Mouse (Mus musculus): ENCODE results near the gene Olfr433.
"Not testable (repeated sequence)": the region's sequence is repeated elsewhere in the genome, so short reads cannot be mapped to it uniquely, and the experiment has no call there.

Gene Olfr433

DNA sequence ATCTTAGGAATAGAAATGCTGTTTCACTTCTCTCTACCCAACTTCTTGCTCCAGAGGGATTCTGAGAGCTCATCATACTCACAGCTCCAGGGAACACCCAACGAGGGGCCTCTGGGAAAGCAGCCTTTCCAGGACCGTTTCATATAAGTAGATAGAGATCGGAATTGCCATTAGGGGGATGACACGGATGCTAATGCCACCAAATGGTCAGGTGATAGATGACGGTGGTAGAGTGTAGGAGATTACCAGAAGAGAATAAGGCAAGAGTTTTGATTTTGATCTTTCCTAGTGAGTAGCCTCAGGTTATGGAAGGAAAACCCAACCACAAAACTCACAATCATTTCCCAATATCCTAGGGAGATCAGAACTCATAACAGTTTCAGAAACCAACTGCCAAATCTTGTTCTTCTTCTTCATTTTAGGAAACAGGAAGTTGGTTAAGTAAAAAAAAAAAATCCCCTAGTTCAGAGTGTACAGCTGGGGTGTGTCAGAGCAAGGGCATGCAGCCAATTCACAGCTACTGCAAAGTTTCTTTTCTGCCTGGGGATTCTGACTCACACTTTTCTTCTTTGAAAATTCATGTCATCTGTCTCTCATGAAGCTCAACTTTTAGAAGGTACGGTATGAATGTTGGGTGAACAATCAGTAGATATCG lies at the start of gene Olfr433:
Olfr433 (plus strand) TSS at position 183 of the 655 bp plus-strand sequence.
- ATAC-seq (ENCODE audit: low TSS enrichment) = peak; percentile 65; the same call in 1 of the 2 replicates

DNA sequence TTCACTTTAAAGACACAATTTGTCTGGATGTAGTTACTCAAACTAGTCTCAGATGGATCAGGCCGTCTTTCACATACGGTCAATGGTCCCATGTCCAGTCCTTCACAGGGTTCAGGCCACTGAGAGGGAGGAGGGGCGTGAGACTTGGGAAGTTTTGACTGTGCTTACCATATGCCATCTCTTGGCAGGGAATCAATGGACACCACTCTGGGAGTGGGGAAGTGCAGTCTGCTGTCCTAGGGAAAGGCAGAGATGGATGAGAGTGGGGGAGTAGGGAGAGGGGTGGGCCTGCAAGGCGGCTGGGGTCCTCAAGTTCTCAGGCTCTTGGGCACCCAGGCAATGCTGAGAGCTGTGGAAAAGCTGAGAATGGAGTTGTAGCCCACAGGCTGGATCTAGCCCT lies 45.5 kb upstream of the Olfr433 start:
- ATAC-seq (ENCODE audit: low TSS enrichment) = no peak

DNA sequence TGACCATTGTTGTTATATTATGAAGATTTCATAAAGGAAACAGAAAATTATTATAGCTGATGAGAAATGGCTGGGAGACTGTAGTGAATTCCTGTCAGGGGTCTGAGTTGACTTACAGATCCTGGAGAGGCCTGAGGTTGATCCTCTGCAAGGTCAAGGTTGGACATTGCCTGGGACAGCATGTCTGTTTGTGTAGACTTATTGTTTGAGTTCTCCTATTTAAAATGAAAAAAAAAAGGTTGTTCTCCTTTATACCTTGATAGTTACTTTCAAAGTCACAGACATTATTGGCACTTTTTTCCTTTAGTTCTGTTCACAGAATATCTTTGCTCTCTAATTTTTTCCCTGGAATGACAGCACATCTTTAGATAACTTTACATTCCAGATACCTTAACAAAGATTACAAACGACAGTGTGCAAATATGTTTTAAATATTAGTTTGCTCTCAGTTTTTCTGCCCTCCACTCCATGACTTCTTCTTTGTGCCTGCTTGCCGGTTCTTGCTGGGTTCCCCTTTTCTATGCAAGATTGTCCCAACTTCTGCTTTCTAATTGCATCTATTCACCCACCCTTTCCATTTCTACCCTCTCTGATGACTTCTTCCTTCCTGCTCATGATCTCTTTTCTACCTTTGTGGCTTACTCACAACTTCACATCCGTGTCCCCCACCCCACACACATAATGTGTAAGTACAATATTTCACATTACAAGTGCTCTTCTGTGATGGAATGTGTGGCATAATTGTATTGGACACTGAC lies 36.0 kb upstream of the Olfr433 start:
- not testable (repeated sequence) for ATAC-seq (ENCODE audit: low TSS enrichment)

DNA sequence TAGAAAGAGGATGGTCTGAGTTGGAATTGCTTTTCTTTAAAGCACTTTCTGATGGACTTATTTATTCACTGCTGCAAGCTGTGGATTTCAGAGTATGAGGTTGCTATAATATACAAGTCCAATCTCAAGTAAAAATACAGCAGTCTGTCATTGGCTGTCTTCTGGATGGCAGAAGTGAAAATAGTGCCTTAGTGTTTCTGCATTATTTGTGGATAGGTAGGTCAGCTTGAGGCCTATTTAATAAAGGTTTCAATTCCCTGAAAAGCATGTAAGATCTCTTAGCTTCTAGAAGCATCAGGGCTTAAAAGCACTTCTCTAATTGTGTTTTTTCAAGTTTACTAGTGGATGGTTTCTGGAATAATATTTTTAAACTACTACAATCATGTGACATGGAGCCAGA lies 33.5 kb upstream of the Olfr433 start:
- not testable (repeated sequence) for ATAC-seq (ENCODE audit: low TSS enrichment)

DNA sequence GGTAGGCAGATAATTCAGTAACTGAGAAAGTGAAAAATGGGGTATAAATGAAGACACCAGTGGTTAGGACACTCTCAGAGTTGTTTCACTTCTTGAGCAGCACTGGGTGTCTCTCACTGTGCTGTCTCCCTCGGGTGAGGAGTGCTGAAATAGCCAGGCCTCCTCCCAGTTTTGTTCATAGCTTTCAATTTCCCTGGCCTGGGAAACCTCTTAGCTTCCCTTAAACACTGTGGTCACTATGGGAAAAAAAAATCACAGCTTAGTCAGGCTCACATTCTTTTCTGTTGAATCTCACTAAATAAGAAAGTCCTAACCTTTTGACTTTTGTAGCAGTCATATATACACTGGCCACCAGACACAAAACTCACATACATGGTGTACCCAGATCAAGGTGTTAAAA lies 8.8 kb upstream of the Olfr433 start, which contains the start of gene Ifi205:
Ifi205 (minus strand) TSS at position 113 of the 400 bp plus-strand sequence.
- no peak for ATAC-seq (ENCODE audit: low TSS enrichment)

DNA sequence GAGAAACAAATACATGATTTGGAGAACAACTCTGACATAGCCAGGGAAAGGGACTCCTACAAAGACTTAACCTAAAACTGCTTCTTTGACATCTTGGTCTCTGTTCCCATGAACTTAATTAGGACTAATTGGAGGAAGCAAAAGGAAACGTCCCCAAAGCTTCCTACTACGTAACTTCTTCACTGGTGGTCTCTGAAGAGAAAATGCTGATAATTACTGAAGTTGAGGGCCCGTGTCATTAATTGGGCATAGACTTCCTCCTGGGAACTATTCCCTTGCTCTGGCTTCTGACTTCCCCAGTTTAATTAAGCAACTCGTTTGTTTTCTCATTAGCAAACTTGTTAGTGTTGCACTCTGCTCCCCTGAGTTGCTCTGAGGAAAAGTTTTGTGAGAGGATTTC lies 4.7 kb upstream of the Olfr433 start:
- no peak for ATAC-seq (ENCODE audit: low TSS enrichment)

DNA sequence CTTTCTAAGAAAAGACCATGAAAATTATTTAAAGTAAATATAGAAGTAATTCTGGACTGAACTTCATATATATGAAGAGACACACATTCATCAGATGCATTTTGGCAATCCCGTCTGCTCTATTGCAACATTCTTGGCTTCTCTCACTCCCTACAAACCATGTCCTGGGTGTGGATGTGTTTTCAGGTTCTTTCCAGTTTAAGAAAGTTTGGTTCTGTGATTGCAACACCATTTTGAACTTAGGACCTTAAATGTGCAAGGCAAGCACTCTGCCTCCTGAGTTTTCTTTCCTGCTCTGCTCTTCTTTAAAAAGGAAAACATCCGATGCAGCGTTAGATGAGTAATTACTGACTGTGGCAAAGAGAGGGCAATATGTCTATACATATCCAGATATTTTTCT lies 2.0 kb upstream of the Olfr433 start:
- ATAC-seq (ENCODE audit: low TSS enrichment) = no peak

DNA sequence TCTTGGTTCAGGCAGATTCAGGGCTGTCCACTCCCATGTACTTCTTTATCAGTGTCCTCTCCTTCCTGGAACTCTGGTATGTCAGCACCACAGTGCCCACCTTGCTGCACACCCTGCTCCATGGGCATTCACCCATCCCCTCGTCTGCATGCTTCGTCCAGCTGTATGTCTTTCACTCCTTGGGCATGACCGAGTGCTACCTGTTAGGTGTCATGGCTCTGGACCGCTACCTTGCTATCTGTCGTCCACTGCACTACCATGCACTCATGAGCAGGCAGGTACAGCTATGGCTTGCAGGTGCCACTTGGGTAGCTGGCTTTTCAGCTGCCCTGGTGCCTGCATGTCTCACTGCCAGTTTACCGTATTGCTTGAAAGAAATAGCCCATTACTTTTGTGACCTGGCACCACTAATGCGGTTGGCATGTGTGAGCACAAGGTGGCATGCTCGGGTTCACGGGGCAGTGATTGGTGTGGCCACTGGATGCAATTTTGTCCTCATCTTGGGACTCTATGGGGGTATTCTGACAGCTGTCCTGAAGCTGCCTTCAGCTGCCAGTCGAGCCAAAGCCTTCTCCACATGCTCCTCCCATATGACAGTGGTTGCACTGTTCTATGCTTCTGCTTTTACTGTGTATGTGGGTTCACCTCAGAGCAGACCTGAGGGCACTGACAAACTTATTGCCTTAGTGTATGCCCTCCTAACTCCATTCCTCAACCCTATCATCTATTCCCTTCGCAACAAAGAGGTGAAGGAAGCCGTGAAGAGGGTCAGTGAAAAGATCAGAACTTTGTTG lies 1.8 kb downstream of the Olfr433 start:
- not testable (repeated sequence) for ATAC-seq (ENCODE audit: low TSS enrichment)

DNA sequence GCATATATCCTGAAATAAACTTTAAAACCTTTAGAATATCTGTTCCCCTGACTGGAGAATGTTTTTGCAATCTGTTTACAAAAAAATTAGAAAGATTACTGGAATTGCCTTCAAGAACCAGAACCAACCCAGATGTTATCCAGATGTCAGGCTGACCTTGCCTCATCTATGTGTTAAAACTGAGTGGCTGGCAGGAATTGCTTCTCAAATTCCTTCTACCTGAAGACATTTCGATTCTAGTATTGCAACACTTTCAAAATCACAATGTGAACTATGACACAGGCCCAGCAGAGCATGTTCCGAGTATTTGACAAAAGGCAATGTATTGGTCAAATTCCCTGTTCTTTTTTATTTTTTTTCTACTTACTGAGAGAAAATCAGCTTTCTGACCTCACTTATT lies 3.9 kb downstream of the Olfr433 start:
- no peak for ATAC-seq (ENCODE audit: low TSS enrichment)

DNA sequence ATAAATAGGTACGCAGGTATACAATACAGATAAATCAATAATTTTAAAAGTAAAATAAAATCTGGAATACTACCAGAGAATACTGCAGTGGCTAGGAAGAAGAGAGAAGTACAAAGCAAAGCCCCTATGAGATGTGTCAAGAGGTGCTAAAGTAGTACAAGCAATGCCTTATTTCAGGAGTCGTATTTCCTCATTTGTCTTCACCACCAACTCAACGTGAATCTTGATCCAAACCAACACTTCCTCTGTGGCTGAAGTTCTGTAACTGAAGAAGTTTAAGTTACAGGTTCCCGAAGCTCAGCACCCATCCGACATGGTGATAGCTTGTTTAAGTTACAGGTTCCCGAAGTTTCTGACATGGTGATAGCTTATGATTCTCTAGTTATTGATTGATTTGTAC lies 7.7 kb downstream of the Olfr433 start:
- ATAC-seq (ENCODE audit: low TSS enrichment) = not testable (repeated sequence)

DNA sequence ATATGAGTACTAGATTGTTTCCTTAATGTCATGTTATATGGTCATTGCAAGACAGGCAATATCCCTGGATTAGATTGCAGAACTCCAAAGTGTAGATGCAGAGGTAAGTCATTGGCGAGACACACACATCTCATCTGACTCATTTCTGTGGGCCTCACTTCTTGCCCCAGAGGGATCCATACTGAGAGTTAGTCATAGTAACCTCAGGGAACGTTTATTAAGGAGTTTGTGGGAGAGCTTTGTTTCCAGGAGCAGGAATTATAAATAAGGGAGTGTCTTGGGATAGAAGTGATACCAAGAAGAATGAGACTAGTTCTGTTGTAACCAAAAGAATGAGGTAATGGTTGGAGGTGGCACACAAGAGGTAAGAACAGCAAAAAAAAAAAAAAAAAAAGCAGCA lies 8.4 kb downstream of the Olfr433 start, which contains the start of gene Olfr432:
Olfr432 (plus strand) TSS at position 313 of the 400 bp plus-strand sequence.
- no peak for ATAC-seq (ENCODE audit: low TSS enrichment)

DNA sequence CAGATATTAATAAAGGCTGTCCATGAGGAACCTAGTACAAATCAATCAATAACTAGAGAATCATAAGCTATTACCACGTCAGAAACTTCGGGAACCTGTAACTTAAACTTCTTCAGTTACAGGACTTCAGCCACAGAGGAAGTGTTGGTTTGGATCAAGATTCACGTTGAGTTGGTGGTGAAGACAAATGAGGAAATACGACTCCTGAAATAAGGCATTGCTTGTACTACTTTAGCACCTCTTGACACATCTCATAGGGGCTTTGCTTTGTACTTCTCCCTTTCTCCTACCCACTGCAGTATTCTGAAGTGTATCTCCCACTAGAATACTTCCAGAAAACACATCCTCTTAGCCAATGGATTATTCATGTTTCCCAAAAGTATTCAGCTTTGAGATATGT lies 8.9 kb downstream of the Olfr433 start:
- ATAC-seq (ENCODE audit: low TSS enrichment) = not testable (repeated sequence)

DNA sequence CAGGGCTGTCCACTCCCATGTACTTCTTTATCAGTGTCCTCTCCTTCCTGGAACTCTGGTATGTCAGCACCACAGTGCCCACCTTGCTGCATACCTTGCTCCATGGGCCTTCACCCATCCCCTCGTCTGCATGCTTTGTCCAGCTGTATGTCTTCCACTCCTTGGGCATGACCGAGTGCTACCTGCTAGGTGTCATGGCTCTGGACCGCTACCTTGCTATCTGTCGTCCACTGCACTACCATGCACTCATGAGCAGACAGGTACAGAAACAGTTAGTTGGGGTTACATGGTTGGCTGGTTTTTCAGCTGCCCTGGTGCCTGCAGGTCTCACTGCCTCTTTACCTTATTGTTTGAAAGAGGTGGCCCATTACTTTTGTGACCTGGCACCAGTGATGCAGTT lies 10.0 kb downstream of the Olfr433 start:
- ATAC-seq (ENCODE audit: low TSS enrichment) = no peak

DNA sequence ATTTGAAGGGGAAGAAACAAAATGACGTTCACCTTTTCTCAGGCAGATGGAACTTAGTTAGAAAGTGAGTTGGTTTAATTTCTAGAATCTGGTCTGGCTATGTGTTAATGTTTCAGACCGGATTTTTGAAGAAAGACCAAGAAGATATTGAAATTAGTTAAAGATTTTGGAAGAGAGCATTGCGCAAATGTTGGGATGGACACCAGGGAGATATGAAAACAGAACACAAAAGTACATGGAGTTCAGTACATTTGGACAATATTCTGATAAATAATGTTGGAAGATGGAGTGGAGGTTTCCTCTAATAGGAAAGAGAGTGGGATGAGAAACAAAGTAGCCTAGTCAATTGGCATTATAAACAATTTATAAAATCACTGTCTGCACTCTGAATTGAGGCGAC lies 11.0 kb downstream of the Olfr433 start:
- no peak for ATAC-seq (ENCODE audit: low TSS enrichment)

DNA sequence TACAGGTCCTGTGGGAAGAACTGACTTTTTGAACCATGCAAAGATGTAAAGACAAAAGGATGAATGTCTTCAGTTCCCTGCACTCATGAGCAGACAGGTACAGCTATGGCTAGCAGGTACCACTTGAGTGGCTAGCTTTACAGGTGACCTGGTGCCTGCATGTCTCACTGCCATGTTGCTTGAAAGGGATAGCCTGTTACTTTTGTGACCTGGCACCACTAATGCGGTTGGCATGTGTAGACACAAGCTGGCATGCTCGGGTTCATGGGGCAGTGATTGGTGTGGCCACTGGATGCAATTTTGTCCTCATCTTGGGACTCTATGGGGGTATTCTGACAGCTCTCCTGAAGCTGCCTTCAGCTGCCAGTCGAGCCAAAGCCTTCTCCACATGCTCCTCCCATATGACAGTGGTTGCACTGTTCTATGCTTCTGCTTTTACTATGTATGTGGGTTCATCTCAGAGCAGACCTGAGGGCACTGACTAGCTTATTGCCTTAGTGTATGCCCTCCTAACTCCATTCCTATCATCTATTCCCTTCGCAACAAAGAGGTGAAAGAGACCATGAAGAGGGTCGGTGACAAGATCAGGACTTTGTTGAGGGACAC lies 11.5 kb downstream of the Olfr433 start:
- ATAC-seq (ENCODE audit: low TSS enrichment) = no peak

DNA sequence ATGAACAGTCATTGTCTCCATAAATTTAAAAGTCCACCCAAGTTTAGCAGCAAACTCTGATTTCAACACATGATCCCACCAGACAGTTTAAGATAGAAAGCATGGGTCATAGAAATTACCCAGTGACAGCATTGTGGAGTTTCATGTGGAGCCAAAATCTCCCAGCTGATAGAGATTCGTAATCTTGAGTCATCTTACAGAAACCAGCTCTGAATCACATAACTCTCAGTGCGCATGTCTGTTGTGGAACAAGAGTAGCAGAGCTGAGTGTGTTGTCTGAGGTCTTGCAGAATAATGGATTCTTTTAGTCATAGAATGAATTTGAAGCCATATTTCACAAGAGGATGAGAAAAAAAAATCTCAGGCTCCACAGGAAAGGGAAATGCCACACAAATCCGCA lies 12.5 kb downstream of the Olfr433 start:
- ATAC-seq (ENCODE audit: low TSS enrichment) = no peak; the same call in 1 of the 2 replicates

DNA sequence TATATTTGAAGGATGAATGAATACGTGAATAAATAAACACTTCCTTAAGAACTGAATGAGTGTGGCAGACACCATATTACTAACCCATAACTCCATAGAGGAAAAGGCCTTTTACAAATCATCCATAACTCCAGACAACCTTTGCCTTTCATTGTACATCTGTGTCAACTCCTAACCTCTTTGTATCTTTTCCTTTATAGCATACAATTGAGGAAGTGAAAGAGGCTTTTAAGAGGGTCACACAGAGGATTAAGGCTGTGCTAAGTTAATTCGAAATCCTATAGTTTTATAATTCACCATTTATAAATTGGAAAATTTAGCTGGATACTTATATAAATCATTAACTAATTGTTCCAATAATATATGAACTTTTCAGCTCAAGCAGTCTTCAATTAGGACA lies 14.7 kb downstream of the Olfr433 start:
- no peak for ATAC-seq (ENCODE audit: low TSS enrichment)

DNA sequence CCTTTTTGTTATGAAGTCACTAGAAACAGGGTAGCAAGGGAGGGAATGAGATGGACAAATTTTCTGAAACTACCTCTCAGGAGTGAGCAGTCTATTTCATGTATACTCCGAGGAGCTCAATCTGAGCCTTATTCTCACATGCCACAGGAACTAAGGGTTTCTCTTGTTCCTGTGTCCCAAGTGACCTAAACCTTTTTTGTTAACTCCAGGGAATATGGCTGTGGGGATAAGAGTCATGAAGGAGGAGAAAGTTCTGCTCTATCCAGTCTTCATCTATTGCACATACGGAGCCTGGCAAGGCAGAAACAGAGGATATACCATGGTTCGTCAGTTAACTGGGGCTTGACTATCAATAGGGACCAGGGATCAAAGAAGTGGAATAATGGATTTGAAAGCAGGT lies 25.8 kb downstream of the Olfr433 start, which contains the start of gene Olfr430:
Olfr430 (plus strand) TSS at position 301 of the 400 bp plus-strand sequence.
- ATAC-seq (ENCODE audit: low TSS enrichment) = no peak

DNA sequence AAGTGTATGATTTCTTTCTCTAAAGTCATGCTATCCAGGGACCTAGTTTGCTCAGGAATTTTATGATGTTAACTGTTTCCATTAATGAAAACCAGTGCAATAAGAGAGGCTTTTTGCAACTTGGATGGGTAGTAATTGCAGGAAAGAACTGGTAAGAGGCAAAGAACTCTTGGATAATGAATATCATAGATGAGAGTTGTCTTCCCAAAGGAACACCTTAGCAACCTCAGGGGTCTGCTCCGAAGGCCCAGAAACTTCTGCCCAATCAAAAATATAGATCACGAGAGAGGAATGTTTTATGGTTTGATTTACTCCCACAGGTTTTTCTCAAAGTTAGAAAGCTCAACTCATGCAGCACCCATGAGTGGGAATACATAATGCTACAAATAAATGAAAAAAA lies 43.5 kb downstream of the Olfr433 start, which contains the start of gene Olfr429:
Olfr429 (plus strand) TSS at position 301 of the 400 bp plus-strand sequence.
- no peak for ATAC-seq (ENCODE audit: low TSS enrichment)
